In the genomic region with DNA sequence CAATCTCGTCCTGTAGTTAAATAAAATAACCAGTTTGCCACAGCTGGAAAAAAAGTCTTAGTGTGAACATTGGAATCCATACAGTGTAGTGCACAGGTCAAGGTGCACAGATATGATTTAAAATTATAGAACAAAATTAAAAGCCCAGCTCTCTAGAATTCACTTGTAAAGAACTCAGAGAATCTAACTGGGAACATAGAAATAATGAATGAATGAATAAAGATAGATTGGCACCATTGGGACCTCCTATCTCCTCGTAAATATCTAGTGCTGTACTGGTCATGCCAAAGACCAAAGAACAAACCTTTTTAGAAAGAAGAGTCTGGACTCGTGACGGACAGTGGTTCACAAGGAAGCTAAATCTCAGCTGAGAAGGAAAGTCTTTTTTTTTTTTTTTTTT, we compare ENCODE assay signal across 8 mouse cellular contexts. TPM values are rescaled to one million over a fixed set of nuclear protein-coding genes. Genes with fewer than 3 reads are reported as not detected.
A peak's percentile ranks its signal among the peaks of the same experiment; 100 is the strongest.
DNase-seq lines count a peak whose midpoint lies in the region; ATAC-seq and TF ChIP-seq lines count a peak whose summit lies in the region.

A gene (minus strand): TSS at position 101 of the 400 bp plus-strand sequence.

- peak within 1 kb of the TSS; percentile 80 for H3K4me3 ChIP-seq in embryonic facial prominence, embryonic 11.5 days (ENCODE audit: low read depth, low read length)
- peak within 1 kb of the TSS; percentile 71 for H3K4me3 ChIP-seq in intestine, embryonic 14.5 days (ENCODE audit: low read depth, low read length)
- peak within 1 kb of the TSS; percentile 68 for H3K4me3 ChIP-seq in myocyte

- ATAC-seq in embryonic facial prominence, embryonic 11.5 days (replicated peaks; ENCODE audit: insufficient number of reproducible peaks, low FRiP score, low TSS enrichment, low read depth), result no peak
- ATAC-seq in intestine, embryonic 14.5 days (replicated peaks; ENCODE audit: low FRiP score, low TSS enrichment, low read depth), result no peak

- no peak for TF ChIP-seq POLR2A in myocyte (IDR thresholded peaks at IDR 0.05; ENCODE audit: insufficient read length, low read depth)

- H3K36me3 ChIP-seq in embryonic facial prominence, embryonic 11.5 days (replicated peaks; ENCODE audit: control insufficient read depth, insufficient read depth, low read depth, low read length), result no peaks in the 10 kb centered on the region
- no peaks in the 10 kb centered on the region for H3K36me3 ChIP-seq in intestine, embryonic 14.5 days (ENCODE audit: control insufficient read depth, insufficient read depth, low read length)
- H3K36me3 ChIP-seq in myocyte (ENCODE audit: control insufficient read depth, insufficient read depth), result no peaks in the 10 kb centered on the region

- peak within 1 kb of the TSS; percentile 70 for H3K27ac ChIP-seq in embryonic facial prominence, embryonic 11.5 days (replicated peaks; ENCODE audit: low read depth, low read length)
- peak within 1 kb of the TSS; percentile 82 for H3K27ac ChIP-seq in intestine, embryonic 14.5 days (ENCODE audit: low read depth)

- H3K4me2 ChIP-seq in embryonic facial prominence, embryonic 11.5 days (ENCODE audit: low read depth, low read length), result peak within 1 kb of the TSS; percentile 62
- H3K4me2 ChIP-seq in intestine, embryonic 14.5 days (ENCODE audit: low read length), result peak within 1 kb of the TSS; percentile 67
- peak within 1 kb of the TSS; percentile 83 for H3K4me2 ChIP-seq in myocyte (ENCODE audit: low read depth)

- no peaks in the 10 kb centered on the region for H3K27me3 ChIP-seq in embryonic facial prominence, embryonic 11.5 days (ENCODE audit: control insufficient read depth, insufficient read depth, low read length)
- no peaks in the 10 kb centered on the region for H3K27me3 ChIP-seq in intestine, embryonic 14.5 days (replicated peaks; ENCODE audit: control insufficient read depth, insufficient read depth, low read length)
- no peaks in the 10 kb centered on the region for H3K27me3 ChIP-seq in myocyte (ENCODE audit: control insufficient read depth, insufficient read depth, insufficient read length)

- WGBS in embryonic facial prominence, embryonic 11.5 days, result 82% methylated on average over 4 of the region's 4 CpGs
- 74% methylated on average over 4 of the region's 4 CpGs for WGBS in intestine, embryonic 14.5 days

- no peak for DNase-seq in layer of hippocampus, adult 8-10 months (ENCODE audit: low spot score in 2 of 2)
- no peak for DNase-seq in layer of hippocampus, adult 18-20 months (ENCODE audit: low spot score in 2 of 2)
- DNase-seq in embryonic facial prominence, embryonic 11.5 days (ENCODE audit: low spot score), result no peak
- DNase-seq in intestine, embryonic 14.5 days (ENCODE audit: low spot score), result no peak
- DNase-seq in right cerebral cortex, postnatal 4 days, result no peak
- no peak for DNase-seq in gastrocnemius, postnatal 25 days
- no peak for DNase-seq in gastrocnemius, adult 18-20 months (ENCODE audit: low spot score)

- peaks cover 2% of the 10 kb centered on the region; the same call in 1 of the 2 replicates for H3K4me1 ChIP-seq in embryonic facial prominence, embryonic 11.5 days (ENCODE audit: control insufficient read depth, insufficient read depth, low read length)
- peaks cover 12% of the 10 kb centered on the region for H3K4me1 ChIP-seq in intestine, embryonic 14.5 days (replicated peaks; ENCODE audit: control insufficient read depth, insufficient read depth, low read length)

- H3K9me3 ChIP-seq in embryonic facial prominence, embryonic 11.5 days (replicated peaks; ENCODE audit: control insufficient read depth, low read length), result no peaks in the 10 kb centered on the region
- no peaks in the 10 kb centered on the region for H3K9me3 ChIP-seq in intestine, embryonic 14.5 days (ENCODE audit: control insufficient read depth, low read length)

- H3K79me2 ChIP-seq in myocyte (ENCODE audit: control insufficient read depth, insufficient read depth), result peaks cover 37% of the 10 kb centered on the region

- peak within 1 kb of the TSS; percentile 90 for H3ac ChIP-seq in myocyte (ENCODE audit: control insufficient read depth, insufficient read length)

- peak within 1 kb of the TSS; percentile 90 for H3K9ac ChIP-seq in embryonic facial prominence, embryonic 11.5 days (replicated peaks; ENCODE audit: low read length)
- H3K9ac ChIP-seq in intestine, embryonic 14.5 days (ENCODE audit: low read length), result peak within 1 kb of the TSS; percentile 75

TF ChIP-seq in myocyte, 11 proteins besides CTCF, POLR2A, EP300 and RAD21:
- TF ChIP-seq MYOG (IDR thresholded peaks at IDR 0.05; ENCODE audit: control insufficient read depth in 1 of 3, insufficient read depth in 1 of 3, insufficient read length in 2 of 3, low read depth in 2 of 3) (no peak), SRF (IDR thresholded peaks at IDR 0.05; ENCODE audit: control insufficient read depth, insufficient read length, low read depth) (no peak), USF1 (IDR thresholded peaks at IDR 0.05; ENCODE audit: low read depth) (no peak), CEBPB (IDR thresholded peaks at IDR 0.05; ENCODE audit: insufficient read depth, poor library complexity, severe bottlenecking) (no peak), TCF3 (IDR thresholded peaks at IDR 0.05; ENCODE audit: insufficient read length, low read depth) (no peak), REST (IDR thresholded peaks at IDR 0.05; ENCODE audit: insufficient read depth, insufficient read length) (no peak), POLR2AphosphoS2 (IDR thresholded peaks at IDR 0.05; ENCODE audit: insufficient read length, low read depth) (no peak), TCF12 (IDR thresholded peaks at IDR 0.05; ENCODE audit: insufficient read depth, poor library complexity, severe bottlenecking) (no peak), MYOD1 (IDR thresholded peaks at IDR 0.05; ENCODE audit: control insufficient read depth in 1 of 3, insufficient read length in 2 of 3, low read depth in 2 of 3) (no peak), E2F4 (IDR thresholded peaks at IDR 0.05; ENCODE audit: insufficient read depth) (no peak), MAX (IDR thresholded peaks at IDR 0.05; ENCODE audit: low read depth) (no peak)
TF ChIP-seq in myocyte: peak in this region for 0.

RNA-seq across cellular contexts. Expression of the gene that starts here (rescaled TPM):
- 10 to 100 TPM in 3 of 4 experiments, 1 to 10 TPM in 1; 9.4 to 12.5 (median 10.5) TPM for total RNA-seq in layer of hippocampus, adult 8-10 months (2022)
- 10 to 100 TPM in 1 of 2 experiments, 1 to 10 TPM in 1; 9.5 to 11.0 TPM for total RNA-seq in layer of hippocampus, adult 18-20 months (2021)
- polyA plus RNA-seq in embryonic facial prominence, embryonic 11.5 days (2014; fragmentation: Nextera tagmentation; extraction: Ambion mirVana), result 18.3 and 19.5 TPM in 2 replicates
- 14.1 and 15.9 TPM in 2 replicates for polyA plus RNA-seq in intestine, embryonic 14.5 days (2014; fragmentation: Nextera tagmentation; extraction: Ambion mirVana)
- 0.68 TPM for polyA plus RNA-seq in myocyte (2012; fragmentation: generic; extraction: Trizol)
- total RNA-seq in gastrocnemius, postnatal 25 days (2021), result 1 to 10 TPM; 2.2 to 2.6 TPM
- 1 to 10 TPM; 1.6 to 1.9 TPM for total RNA-seq in gastrocnemius, adult 18-20 months (2021)
